Mouse (Mus musculus): ENCODE data around the gene Bach2. TPM values are rescaled to one million over a fixed set of nuclear protein-coding genes. Genes with fewer than 3 reads are reported as not detected.

Bach2 gene
- total and polyA plus RNA-seq, 2 experiments from 2014 or later: 11.7 to 15.9 TPM

- Histone ChIP-seq H3K9me3 (ENCODE audit: low read length) (no peaks in the 10 kb centered on the region), H3K4me1 (ENCODE audit: insufficient read depth, low read length) (peaks cover 21% of the 10 kb centered on the region), H3K9ac (replicated peaks; ENCODE audit: low read length, poor library complexity, severe bottlenecking) (no peak overlapping the region), H3K4me3 (ENCODE audit: low read depth, low read length) (no peak overlapping the region), H3K4me2 (ENCODE audit: low read depth, low read length, poor library complexity, severe bottlenecking) (no peak overlapping the region), H3K36me3 (ENCODE audit: insufficient read depth, low read length) (no peaks in the 10 kb centered on the region), H3K27ac (ENCODE audit: low read depth, low read length) (no peak overlapping the region), H3K27me3 (ENCODE audit: insufficient read depth, low read length) (no peaks in the 10 kb centered on the region)
- no peak for TF ChIP-seq CTCF (IDR thresholded peaks at IDR 0.05)
- no peak for ATAC-seq (ENCODE audit: low FRiP score)
- WGBS: 68% methylated on average over 9 of the region's 9 CpGs
- DNase-seq (ENCODE audit: low spot score): no peak
Observed at GRCm38 (mm10) chr4:32526228-32526836, 287.7 kb downstream of the Bach2 start.

- no peak for DNase-seq (ENCODE audit: low spot score)
- no peak overlapping the region for H3K4me3 ChIP-seq (ENCODE audit: low read depth, low read length)
- H3K27ac ChIP-seq (ENCODE audit: low read depth, low read length): 0 out of 2 replicates have a peak overlapping the region, but pooled peaks have one; percentile 79
- no peaks in the 10 kb centered on the region for H3K9me3 ChIP-seq (ENCODE audit: low read length)
- H3K9ac ChIP-seq (replicated peaks; ENCODE audit: low read length, poor library complexity, severe bottlenecking): no peak overlapping the region
- TF ChIP-seq CTCF (IDR thresholded peaks at IDR 0.05): no peak
- H3K4me2 ChIP-seq (ENCODE audit: low read depth, low read length, poor library complexity, severe bottlenecking): no peak overlapping the region
- peaks cover 21% of the 10 kb centered on the region for H3K4me1 ChIP-seq (ENCODE audit: insufficient read depth, low read length)
- WGBS: 63% methylated on average over 17 of the region's 17 CpGs
- H3K27me3 ChIP-seq (ENCODE audit: insufficient read depth, low read length): no peaks in the 10 kb centered on the region
- H3K36me3 ChIP-seq (ENCODE audit: insufficient read depth, low read length): no peaks in the 10 kb centered on the region
- no peak for ATAC-seq (ENCODE audit: low FRiP score)
Observed at GRCm38 (mm10) chr4:32529443-32529995, 290.9 kb downstream of the Bach2 start.

GRCm38 (mm10) chr4:32530421-32530920, 291.9 kb downstream of the Bach2 start:
- peak; percentile 28 for DNase-seq (ENCODE audit: low spot score)
- 13% methylated on average over 9 of the region's 9 CpGs for WGBS
- H3K4me3 ChIP-seq (ENCODE audit: low read depth, low read length): peak overlapping the region; percentile 23
- ATAC-seq (ENCODE audit: low FRiP score): no peak
- peak overlapping the region; percentile 51 for H3K4me2 ChIP-seq (ENCODE audit: low read depth, low read length, poor library complexity, severe bottlenecking)
- peak overlapping the region; percentile 53 for H3K9ac ChIP-seq (replicated peaks; ENCODE audit: low read length, poor library complexity, severe bottlenecking)
- no peaks in the 10 kb centered on the region for H3K27me3 ChIP-seq (ENCODE audit: insufficient read depth, low read length)
- H3K4me1 ChIP-seq (ENCODE audit: insufficient read depth, low read length): peaks cover 21% of the 10 kb centered on the region
- H3K27ac ChIP-seq (ENCODE audit: low read depth, low read length): peak overlapping the region; percentile 79
- H3K9me3 ChIP-seq (ENCODE audit: low read length): no peaks in the 10 kb centered on the region
- H3K36me3 ChIP-seq (ENCODE audit: insufficient read depth, low read length): no peaks in the 10 kb centered on the region
- TF ChIP-seq CTCF (IDR thresholded peaks at IDR 0.05): no peak

- H3K4me1 ChIP-seq (ENCODE audit: insufficient read depth, low read length): peaks cover 21% of the 10 kb centered on the region
- H3K9me3 ChIP-seq (ENCODE audit: low read length): no peaks in the 10 kb centered on the region
- TF ChIP-seq CTCF (IDR thresholded peaks at IDR 0.05): no peak
- H3K36me3 ChIP-seq (ENCODE audit: insufficient read depth, low read length): no peaks in the 10 kb centered on the region
- no peaks in the 10 kb centered on the region for H3K27me3 ChIP-seq (ENCODE audit: insufficient read depth, low read length)
- DNase-seq (ENCODE audit: low spot score) (peak; percentile 83), ATAC-seq (ENCODE audit: low FRiP score) (peak; percentile 82)
- peak overlapping the region; percentile 53 for H3K9ac ChIP-seq (replicated peaks; ENCODE audit: low read length, poor library complexity, severe bottlenecking)
- peak overlapping the region; percentile 23 for H3K4me3 ChIP-seq (ENCODE audit: low read depth, low read length)
- H3K27ac ChIP-seq (ENCODE audit: low read depth, low read length): peak overlapping the region; percentile 79
- 8% methylated on average over 28 of the region's 28 CpGs for WGBS
- H3K4me2 ChIP-seq (ENCODE audit: low read depth, low read length, poor library complexity, severe bottlenecking): peak overlapping the region; percentile 51
Observed at GRCm38 (mm10) chr4:32530921-32531846, 292.6 kb downstream of the Bach2 start.

GRCm38 (mm10) chr4:32532079-32532478, 293.5 kb downstream of the Bach2 start:
- no peak for ATAC-seq (ENCODE audit: low FRiP score)
- 33% methylated on average over 8 of the region's 8 CpGs for WGBS
- Histone ChIP-seq H3K9ac (replicated peaks; ENCODE audit: low read length, poor library complexity, severe bottlenecking) (no peak overlapping the region), H3K4me3 (ENCODE audit: low read depth, low read length) (no peak overlapping the region), H3K27ac (ENCODE audit: low read depth, low read length) (0 out of 2 replicates have a peak overlapping the region, but pooled peaks have one; percentile 79), H3K36me3 (ENCODE audit: insufficient read depth, low read length) (no peaks in the 10 kb centered on the region), H3K4me2 (ENCODE audit: low read depth, low read length, poor library complexity, severe bottlenecking) (no peak overlapping the region), H3K4me1 (ENCODE audit: insufficient read depth, low read length) (peaks cover 22% of the 10 kb centered on the region), H3K27me3 (ENCODE audit: insufficient read depth, low read length) (no peaks in the 10 kb centered on the region), H3K9me3 (ENCODE audit: low read length) (no peaks in the 10 kb centered on the region)
- no peak for DNase-seq (ENCODE audit: low spot score)
- TF ChIP-seq CTCF (IDR thresholded peaks at IDR 0.05): no peak

Data from midbrain, postnatal 0 days (tissue).